Mouse (Mus musculus): ENCODE measurements around the gene Defb39. TPM values are rescaled to one million over a fixed set of nuclear protein-coding genes. Genes with fewer than 3 reads are reported as not detected.

The Defb39 gene
- polyA plus RNA-seq (2012; ENCODE audit: insufficient read depth, insufficient read length, missing spikeins) = not detected in 2 replicates

DNA sequence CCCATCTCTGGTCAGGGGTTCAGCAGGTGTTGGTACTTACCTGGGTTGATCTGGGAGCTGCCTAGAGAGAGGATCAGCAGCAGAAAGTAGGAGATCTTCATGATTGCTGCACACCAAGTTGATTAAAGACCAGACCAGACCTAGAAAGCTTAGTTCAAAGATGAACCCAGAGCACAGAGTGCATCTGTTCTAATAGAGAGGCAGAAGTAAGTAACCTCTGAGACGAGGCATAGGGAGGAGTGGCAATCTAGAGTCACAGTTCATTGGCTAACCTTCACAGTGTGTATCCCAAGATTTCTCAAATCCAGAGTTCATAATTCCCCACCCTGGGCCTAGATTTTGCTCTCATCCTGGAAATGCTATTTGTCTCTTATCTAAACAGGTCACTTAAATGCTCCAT, at the start of gene Defb39:
Gene Defb39 (minus strand): TSS at position 101 of the 400 bp plus-strand sequence.
- H3K27ac ChIP-seq (ENCODE audit: insufficient read depth, low read depth, low read length) = no peak within 1 kb of the TSS
- TF ChIP-seq CTCF (IDR thresholded peaks at IDR 0.05; ENCODE audit: low read depth, low read length) (no peak), POLR2A (IDR thresholded peaks at IDR 0.05; ENCODE audit: borderline replicate concordance, low read depth, low read length) (no peak)
- no peak within 1 kb of the TSS for H3K4me3 ChIP-seq (ENCODE audit: insufficient read depth, low read length)
- H3K4me1 ChIP-seq (ENCODE audit: control insufficient read depth, insufficient read depth, low read length) = no peaks in the 10 kb centered on the region

DNA sequence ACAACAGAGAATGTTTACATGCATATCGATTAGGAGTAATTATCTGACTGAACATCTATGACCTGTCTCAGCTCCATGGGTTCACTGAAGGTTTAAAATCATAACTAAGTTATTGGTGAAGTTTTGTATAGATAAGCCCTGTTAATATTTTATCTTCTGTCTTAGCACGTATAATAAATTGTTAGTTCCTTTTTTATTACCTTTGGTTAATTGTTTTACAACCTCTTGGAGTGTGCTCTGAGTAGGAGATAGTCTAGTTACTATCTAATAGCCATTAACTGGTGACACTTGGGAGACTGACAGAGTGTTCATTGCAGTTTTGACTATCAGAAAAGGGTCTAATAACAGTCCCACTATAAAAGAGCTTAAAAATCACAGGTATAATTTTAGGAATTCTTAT, 1.4 kb upstream of the Defb39 start:
- TF ChIP-seq CTCF (IDR thresholded peaks at IDR 0.05; ENCODE audit: low read depth, low read length) = no peak
- no peak for TF ChIP-seq POLR2A (IDR thresholded peaks at IDR 0.05; ENCODE audit: borderline replicate concordance, low read depth, low read length)
- Histone ChIP-seq H3K4me3 (ENCODE audit: insufficient read depth, low read length) (no peak overlapping the region), H3K27ac (ENCODE audit: insufficient read depth, low read depth, low read length) (no peak overlapping the region), H3K4me1 (ENCODE audit: control insufficient read depth, insufficient read depth, low read length) (no peaks in the 10 kb centered on the region)

DNA sequence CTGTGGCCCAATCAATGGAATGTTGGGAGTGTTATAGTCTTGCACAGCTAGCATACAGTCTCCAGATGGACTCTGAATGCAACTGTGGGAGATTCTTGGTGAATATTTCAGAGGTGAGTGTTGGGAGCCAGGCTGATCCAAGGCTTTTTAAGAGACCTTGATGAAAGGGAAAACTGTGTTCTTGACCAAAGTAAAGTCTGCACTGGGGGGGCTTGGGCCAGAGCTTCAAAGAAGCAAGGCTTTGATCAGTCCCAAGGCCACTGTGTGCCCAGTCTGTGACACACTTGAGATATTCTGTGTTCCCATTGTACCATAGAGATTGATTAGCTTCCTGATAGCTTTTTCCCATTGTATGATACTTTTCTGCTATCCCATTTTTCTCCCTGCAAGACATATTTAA, 1.7 kb downstream of the Defb39 start:
- no peaks in the 10 kb centered on the region for H3K4me1 ChIP-seq (ENCODE audit: control insufficient read depth, insufficient read depth, low read length)
- no peak for TF ChIP-seq POLR2A (IDR thresholded peaks at IDR 0.05; ENCODE audit: borderline replicate concordance, low read depth, low read length)
- no peak for TF ChIP-seq CTCF (IDR thresholded peaks at IDR 0.05; ENCODE audit: low read depth, low read length)
- H3K4me3 ChIP-seq (ENCODE audit: insufficient read depth, low read length) = no peak overlapping the region
- H3K27ac ChIP-seq (ENCODE audit: insufficient read depth, low read depth, low read length) = no peak overlapping the region

DNA sequence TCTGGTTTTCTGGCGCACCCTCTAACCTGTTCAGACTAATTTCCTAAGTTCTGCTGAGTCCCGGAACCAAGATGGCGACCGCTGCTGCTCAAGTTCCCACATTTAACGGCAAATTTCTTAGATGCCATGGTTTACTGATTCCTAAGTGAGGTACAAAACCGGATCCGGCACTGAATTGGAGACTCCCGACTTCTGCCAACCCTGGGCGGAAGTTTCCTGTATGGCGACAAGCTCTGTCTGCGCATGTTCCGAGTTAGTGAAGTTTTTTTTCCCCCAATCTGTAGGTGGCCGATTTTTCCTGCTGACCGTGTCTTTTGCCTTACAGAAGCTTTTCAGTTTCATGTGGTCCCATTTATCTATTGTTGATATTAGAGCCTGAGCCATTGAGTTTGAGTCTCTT, 19.4 kb downstream of the Defb39 start:
- TF ChIP-seq POLR2A (IDR thresholded peaks at IDR 0.05; ENCODE audit: borderline replicate concordance, low read depth, low read length) = no peak
- no peak for TF ChIP-seq CTCF (IDR thresholded peaks at IDR 0.05; ENCODE audit: low read depth, low read length)
- no peak overlapping the region for H3K27ac ChIP-seq (ENCODE audit: insufficient read depth, low read depth, low read length)
- H3K4me1 ChIP-seq (ENCODE audit: control insufficient read depth, insufficient read depth, low read length) = no peaks in the 10 kb centered on the region
- no peak overlapping the region for H3K4me3 ChIP-seq (ENCODE audit: insufficient read depth, low read length)

DNA sequence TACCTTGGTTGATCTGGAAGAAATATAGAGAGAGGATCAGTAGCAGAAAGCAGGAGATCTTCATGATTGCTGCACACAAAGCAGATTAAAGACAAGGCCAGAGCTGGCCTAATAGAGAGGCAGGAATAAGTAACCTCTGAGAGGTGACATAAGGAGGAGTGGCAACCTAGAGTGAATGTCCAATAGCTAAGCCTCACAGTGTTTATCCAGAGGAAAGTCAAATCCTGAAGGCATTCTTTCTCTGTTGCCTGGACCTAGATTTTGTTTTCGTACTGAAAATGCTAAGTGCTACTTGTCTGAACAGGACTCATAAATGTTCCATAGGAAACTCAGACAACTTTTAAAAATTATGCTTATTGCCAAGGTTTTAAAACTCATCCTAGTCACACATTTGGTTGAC, 38.1 kb downstream of the Defb39 start, which contains the start of gene Defb38:
Gene Defb38 (minus strand): TSS at position 101 of the 400 bp plus-strand sequence.
- Histone ChIP-seq H3K4me1 (ENCODE audit: control insufficient read depth, insufficient read depth, low read length) (no peaks in the 10 kb centered on the region), H3K27ac (ENCODE audit: insufficient read depth, low read depth, low read length) (no peak within 1 kb of the TSS), H3K4me3 (ENCODE audit: insufficient read depth, low read length) (no peak within 1 kb of the TSS)
- TF ChIP-seq POLR2A (IDR thresholded peaks at IDR 0.05; ENCODE audit: borderline replicate concordance, low read depth, low read length) (no peak), CTCF (IDR thresholded peaks at IDR 0.05; ENCODE audit: low read depth, low read length) (no peak)

Other genes starting within 250 kb of the Defb39 start
- not detected in 2 replicates for gene Defb40, start 86.6 kb downstream of the Defb39 start, polyA plus RNA-seq (2012; ENCODE audit: insufficient read depth, insufficient read length, missing spikeins)
- not detected in 2 replicates for gene Defb37, start 73.8 kb downstream of the Defb39 start, polyA plus RNA-seq (2012; ENCODE audit: insufficient read depth, insufficient read length, missing spikeins)
- not detected in 2 replicates for gene Defb38, start 38.2 kb downstream of the Defb39 start, polyA plus RNA-seq (2012; ENCODE audit: insufficient read depth, insufficient read length, missing spikeins)
- gene Defb12, start 50.0 kb upstream of the Defb39 start, polyA plus RNA-seq (2012; ENCODE audit: insufficient read depth, insufficient read length, missing spikeins) = not detected in 2 replicates
- not detected in 2 replicates for gene Defb34, start 58.9 kb upstream of the Defb39 start, polyA plus RNA-seq (2012; ENCODE audit: insufficient read depth, insufficient read length, missing spikeins)
- not detected in 2 replicates for gene Gm45826, start 76.0 kb upstream of the Defb39 start, polyA plus RNA-seq (2012; ENCODE audit: insufficient read depth, insufficient read length, missing spikeins)
- gene Defb14, start 129.5 kb upstream of the Defb39 start, polyA plus RNA-seq (2012; ENCODE audit: insufficient read depth, insufficient read length, missing spikeins) = not detected in 2 replicates
- gene Defb4, start 133.9 kb upstream of the Defb39 start, polyA plus RNA-seq (2012; ENCODE audit: insufficient read depth, insufficient read length, missing spikeins) = not detected in 2 replicates
- not detected in 2 replicates for gene Defb6, start 160.7 kb upstream of the Defb39 start, polyA plus RNA-seq (2012; ENCODE audit: insufficient read depth, insufficient read length, missing spikeins)
- gene Defb46, start 175.1 kb upstream of the Defb39 start, polyA plus RNA-seq (2012; ENCODE audit: insufficient read depth, insufficient read length, missing spikeins) = not detected in 2 replicates
- not detected in 2 replicates for gene Defb5, start 182.8 kb upstream of the Defb39 start, polyA plus RNA-seq (2012; ENCODE audit: insufficient read depth, insufficient read length, missing spikeins)
- not detected in 2 replicates for gene Defb3, start 228.6 kb upstream of the Defb39 start, polyA plus RNA-seq (2012; ENCODE audit: insufficient read depth, insufficient read length, missing spikeins)